ENCODE assay signal across 7 mouse cellular contexts in the genomic region with DNA sequence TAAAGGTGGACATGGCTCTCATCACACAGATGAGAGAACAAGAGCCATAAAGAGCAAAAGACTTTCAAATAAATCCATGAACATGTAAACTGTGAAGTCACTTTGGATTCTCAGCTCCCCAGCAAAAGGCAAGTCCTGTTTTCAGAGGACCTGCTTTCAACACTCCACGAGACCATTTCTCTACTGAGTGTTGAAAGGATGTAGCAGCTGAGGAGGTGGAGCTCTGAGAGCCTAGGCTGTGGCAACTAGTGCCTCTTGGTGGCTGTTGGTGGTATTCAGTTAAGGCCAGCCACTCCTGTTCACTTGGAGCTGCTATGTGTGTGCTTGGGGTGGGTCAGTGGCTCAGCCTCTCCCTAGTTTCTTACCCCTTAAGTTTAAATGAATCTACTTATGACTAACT. TPM values are rescaled to one million over a fixed set of nuclear protein-coding genes. Genes with fewer than 3 reads are reported as not detected.
DNase-seq lines count a peak whose midpoint lies in the region; ATAC-seq and TF ChIP-seq lines count a peak whose summit lies in the region.

No protein-coding gene starts in this region.

- H3K9ac ChIP-seq in hindbrain, postnatal 0 days (replicated peaks; ENCODE audit: low read length) = no peak overlapping the region
- H3K9ac ChIP-seq in midbrain, embryonic 13.5 days (replicated peaks) = no peak overlapping the region

- peaks cover 4% of the 10 kb centered on the region; the same call in 1 of the 2 replicates for H3K4me1 ChIP-seq in testis, adult 2 months (ENCODE audit: control insufficient read depth, insufficient read depth, low read length)
- H3K4me1 ChIP-seq in hindbrain, postnatal 0 days (ENCODE audit: insufficient read depth, low read length) = no peaks in the 10 kb centered on the region
- peaks cover 18% of the 10 kb centered on the region for H3K4me1 ChIP-seq in midbrain, embryonic 13.5 days (replicated peaks)

- no peaks in the 10 kb centered on the region for H3K27me3 ChIP-seq in testis, adult 2 months (ENCODE audit: control insufficient read depth, insufficient read depth, low read length)
- no peaks in the 10 kb centered on the region for H3K27me3 ChIP-seq in hindbrain, postnatal 0 days (ENCODE audit: insufficient read depth, low read length)
- H3K27me3 ChIP-seq in midbrain, embryonic 13.5 days = no peaks in the 10 kb centered on the region

- H3K36me3 ChIP-seq in testis, adult 2 months (ENCODE audit: control insufficient read depth, insufficient read depth, low read length) = peaks cover 2% of the 10 kb centered on the region
- H3K36me3 ChIP-seq in hindbrain, postnatal 0 days (ENCODE audit: insufficient read depth, low read length) = no peaks in the 10 kb centered on the region
- H3K36me3 ChIP-seq in midbrain, embryonic 13.5 days = no peaks in the 10 kb centered on the region

- 21% methylated on average over 1 of the region's 1 CpGs for WGBS in hindbrain, postnatal 0 days
- 10% methylated on average over 1 of the region's 1 CpGs for WGBS in midbrain, embryonic 13.5 days

- no peak for ATAC-seq in hindbrain, postnatal 0 days
- ATAC-seq in midbrain, embryonic 13.5 days = no peak

- DNase-seq in testis, postnatal 14 days (ENCODE audit: low spot score) = no peak
- peak; percentile 52 for DNase-seq in embryo, embryonic 11 days
- DNase-seq in hindbrain, postnatal 0 days (ENCODE audit: low spot score) = peak; percentile 35
- no peak for DNase-seq in right cerebral cortex, postnatal 36 days (ENCODE audit: low spot score in 2 of 2)
- no peak for DNase-seq in urinary bladder, adult 2 months (ENCODE audit: low spot score)

- no peaks in the 10 kb centered on the region for H3K9me3 ChIP-seq in hindbrain, postnatal 0 days (ENCODE audit: low read length)
- no peaks in the 10 kb centered on the region for H3K9me3 ChIP-seq in midbrain, embryonic 13.5 days

- TF ChIP-seq POLR2A in testis, adult 2 months (IDR thresholded peaks at IDR 0.05; ENCODE audit: control insufficient read depth, low read depth, low read length) = no peak

- peak overlapping the region; percentile 98 for H3K4me3 ChIP-seq in testis, adult 2 months (ENCODE audit: control insufficient read depth, low read depth, low read length)
- H3K4me3 ChIP-seq in hindbrain, postnatal 0 days (ENCODE audit: low read length) = no peak overlapping the region; the same call in 1 of the 2 replicates
- peak overlapping the region; percentile 61 for H3K4me3 ChIP-seq in midbrain, embryonic 13.5 days (replicated peaks)

- no peak overlapping the region for H3K27ac ChIP-seq in testis, adult 2 months (ENCODE audit: control insufficient read depth, insufficient read depth, low read depth, low read length)
- H3K27ac ChIP-seq in hindbrain, postnatal 0 days = no peak overlapping the region
- H3K27ac ChIP-seq in midbrain, embryonic 13.5 days = no peak overlapping the region

- H3K4me2 ChIP-seq in hindbrain, postnatal 0 days (ENCODE audit: low read depth, low read length) = peak overlapping the region; percentile 96
- H3K4me2 ChIP-seq in midbrain, embryonic 13.5 days (replicated peaks) = peak overlapping the region; percentile 93

- TF ChIP-seq CTCF in testis, adult 2 months (IDR thresholded peaks at IDR 0.05; ENCODE audit: control insufficient read depth, insufficient read depth, insufficient replicate concordance, low read depth, low read length) = peak; percentile 6; the same call in 1 of the 2 replicates
- peak; percentile 41 for TF ChIP-seq CTCF in hindbrain, postnatal 0 days (IDR thresholded peaks at IDR 0.05; ENCODE audit: low read depth)

RNA-seq across cellular contexts. Expression of gene Asf1b, which starts 1.5 kb away (rescaled TPM):
- polyA plus RNA-seq in testis, adult 2 months (2012; rRNA removed) = 65.0 and 73.8 TPM in 2 replicates
- 4.7 and 5.6 TPM in 2 replicates for total RNA-seq in hindbrain, postnatal 0 days (2014; rRNA removed)
- polyA plus RNA-seq in hindbrain, postnatal 0 days (2015; fragmentation: Nextera tagmentation; extraction: Ambion mirVana) = 8.3 and 10.6 TPM in 2 replicates
- 25.0 and 25.7 TPM in 2 replicates for polyA plus RNA-seq in midbrain, embryonic 13.5 days (2015; fragmentation: Nextera tagmentation; extraction: Ambion mirVana)
- 2.3 and 3.1 TPM in 2 replicates for polyA plus RNA-seq in urinary bladder, adult 2 months (2012; rRNA removed)

RNA-seq across cellular contexts. Expression of gene Gm10644, which starts 1.8 kb away (rescaled TPM):
- polyA plus RNA-seq in testis, adult 2 months (2012; rRNA removed) = 14.9 and 15.2 TPM in 2 replicates
- 0.40 and 1.7 TPM in 2 replicates for total RNA-seq in hindbrain, postnatal 0 days (2014; rRNA removed)
- 0.43 and 0.56 TPM in 2 replicates for polyA plus RNA-seq in hindbrain, postnatal 0 days (2015; fragmentation: Nextera tagmentation; extraction: Ambion mirVana)
- 0.70 and 0.94 TPM in 2 replicates for polyA plus RNA-seq in midbrain, embryonic 13.5 days (2015; fragmentation: Nextera tagmentation; extraction: Ambion mirVana)
- 0.69 and 0.96 TPM in 2 replicates for polyA plus RNA-seq in urinary bladder, adult 2 months (2012; rRNA removed)

RNA-seq across cellular contexts. Expression of gene Prkaca, which starts 16.0 kb away (rescaled TPM):
- 101 and 103 TPM in 2 replicates for polyA plus RNA-seq in testis, adult 2 months (2012; rRNA removed)
- 198 and 213 TPM in 2 replicates for total RNA-seq in hindbrain, postnatal 0 days (2014; rRNA removed)
- polyA plus RNA-seq in hindbrain, postnatal 0 days (2015; fragmentation: Nextera tagmentation; extraction: Ambion mirVana) = 257 and 268 TPM in 2 replicates
- polyA plus RNA-seq in midbrain, embryonic 13.5 days (2015; fragmentation: Nextera tagmentation; extraction: Ambion mirVana) = 177 and 189 TPM in 2 replicates
- 74.4 and 81.2 TPM in 2 replicates for polyA plus RNA-seq in urinary bladder, adult 2 months (2012; rRNA removed)

RNA-seq across cellular contexts. Expression of gene Samd1, which starts 40.7 kb away (rescaled TPM):
- polyA plus RNA-seq in testis, adult 2 months (2012; rRNA removed) = 13.7 and 15.3 TPM in 2 replicates
- 58.6 and 96.8 TPM in 2 replicates for total RNA-seq in hindbrain, postnatal 0 days (2014; rRNA removed)
- polyA plus RNA-seq in hindbrain, postnatal 0 days (2015; fragmentation: Nextera tagmentation; extraction: Ambion mirVana) = 5.7 and 5.9 TPM in 2 replicates
- 7.7 and 8.7 TPM in 2 replicates for polyA plus RNA-seq in midbrain, embryonic 13.5 days (2015; fragmentation: Nextera tagmentation; extraction: Ambion mirVana)
- 34.5 and 36.0 TPM in 2 replicates for polyA plus RNA-seq in urinary bladder, adult 2 months (2012; rRNA removed)

RNA-seq across cellular contexts. Expression of gene 1700067K01Rik, which starts 44.5 kb away (rescaled TPM):
- 38.1 and 43.2 TPM in 2 replicates for polyA plus RNA-seq in testis, adult 2 months (2012; rRNA removed)
- total RNA-seq in hindbrain, postnatal 0 days (2014; rRNA removed) = not detected in 2 replicates
- 0.49 and 0.51 TPM in 2 replicates for polyA plus RNA-seq in hindbrain, postnatal 0 days (2015; fragmentation: Nextera tagmentation; extraction: Ambion mirVana)
- 0.26 and 0.89 TPM in 2 replicates for polyA plus RNA-seq in midbrain, embryonic 13.5 days (2015; fragmentation: Nextera tagmentation; extraction: Ambion mirVana)
- 0.18 and 0.19 TPM in 2 replicates for polyA plus RNA-seq in urinary bladder, adult 2 months (2012; rRNA removed)

Comparison
In these comparisons a context has a peak if more than half of its experiments do, and no peak if none do; other contexts are left out.
1. DNase-seq: peak in embryo, embryonic 11 days (single experiment) and hindbrain, postnatal 0 days (single experiment); none in testis, postnatal 14 days (single experiment), right cerebral cortex, postnatal 36 days (0 of 2) and urinary bladder, adult 2 months (single experiment).